Mouse (Mus musculus): ENCODE measurements around the gene Hist1h2bg.
A peak's percentile ranks its signal among the peaks of the same experiment; 100 is the strongest.
"Not testable (repeated sequence)": the region's sequence is repeated elsewhere in the genome, so short reads cannot be mapped to it uniquely, and the experiment has no call there.

Gene Hist1h2bg

GRCm38 (mm10) chr13:23584331-23584730 lies 13.1 kb downstream of the Hist1h2bg start:
- DNase-seq (ENCODE audit: low read depth) = peak; percentile 36

- peak; percentile 87 for DNase-seq (ENCODE audit: low read depth)
Measured at GRCm38 (mm10) chr13:23585029-23585441, 13.8 kb downstream of the Hist1h2bg start.

GRCm38 (mm10) chr13:23585442-23586098 lies 14.4 kb downstream of the Hist1h2bg start:
- DNase-seq (ENCODE audit: low read depth) = peak; percentile 92

- DNase-seq (ENCODE audit: low read depth) = peak; percentile 64
Measured at GRCm38 (mm10) chr13:23586099-23586939, 15.1 kb downstream of the Hist1h2bg start.

GRCm38 (mm10) chr13:23586940-23587225 lies 15.7 kb downstream of the Hist1h2bg start:
- peak; percentile 30 for DNase-seq (ENCODE audit: low read depth)

- no peak for DNase-seq (ENCODE audit: low read depth)
Measured at GRCm38 (mm10) chr13:23591206-23591605, 20.0 kb downstream of the Hist1h2bg start.

GRCm38 (mm10) chr13:23591886-23592285 lies 20.7 kb downstream of the Hist1h2bg start:
- DNase-seq (ENCODE audit: low read depth) = not testable (repeated sequence)

DNA sequence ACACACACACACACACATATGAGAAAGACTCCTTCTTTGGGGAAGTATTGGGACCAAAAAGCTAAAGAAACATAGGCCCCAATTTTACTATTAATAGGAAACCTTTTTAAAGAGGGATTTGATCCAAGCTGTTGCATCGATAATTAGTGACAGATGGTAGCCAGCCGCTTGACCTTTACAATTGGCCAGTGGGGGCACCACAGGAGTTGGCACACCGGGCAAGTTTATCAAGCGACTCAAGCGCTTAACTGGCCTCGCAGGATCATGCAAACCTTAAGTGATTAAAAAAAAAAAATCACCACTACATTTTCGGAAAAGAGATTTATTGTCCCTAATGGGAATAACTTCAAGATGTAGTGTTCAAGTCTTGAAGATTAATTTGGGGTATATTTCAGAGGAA lies 21.4 kb downstream of the Hist1h2bg start:
- no peak for DNase-seq (ENCODE audit: low read depth)

- DNase-seq (ENCODE audit: low read depth) = peak; percentile 32
Measured at GRCm38 (mm10) chr13:23593051-23593770, 22.0 kb downstream of the Hist1h2bg start.

- no peak for DNase-seq (ENCODE audit: low read depth)
Measured at GRCm38 (mm10) chr13:23595185-23595584, 24.0 kb downstream of the Hist1h2bg start.

GRCm38 (mm10) chr13:23595622-23596372 lies 24.6 kb downstream of the Hist1h2bg start:
- DNase-seq (ENCODE audit: low read depth) = no peak

DNA sequence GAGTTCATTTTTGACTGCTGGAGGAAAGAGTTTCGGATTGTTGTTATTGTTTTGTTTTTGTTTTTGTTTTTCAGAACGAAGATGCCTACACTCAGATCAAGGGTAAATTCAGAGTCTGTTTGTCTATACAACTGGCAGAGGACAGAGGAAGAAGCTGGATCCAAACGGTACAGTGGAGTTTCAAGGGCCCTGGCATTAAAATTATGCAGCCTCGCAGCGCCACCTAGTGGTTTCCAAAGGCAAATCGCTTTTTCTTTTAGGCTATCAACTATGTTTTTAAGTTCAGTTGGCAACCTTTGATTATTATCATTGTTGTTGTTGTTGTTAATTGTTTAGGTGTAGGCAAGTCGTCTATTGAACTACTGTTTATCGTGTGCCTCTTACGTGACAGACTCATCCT lies 26.8 kb downstream of the Hist1h2bg start:
- peak; percentile 91 for DNase-seq (ENCODE audit: low read depth)

DNA sequence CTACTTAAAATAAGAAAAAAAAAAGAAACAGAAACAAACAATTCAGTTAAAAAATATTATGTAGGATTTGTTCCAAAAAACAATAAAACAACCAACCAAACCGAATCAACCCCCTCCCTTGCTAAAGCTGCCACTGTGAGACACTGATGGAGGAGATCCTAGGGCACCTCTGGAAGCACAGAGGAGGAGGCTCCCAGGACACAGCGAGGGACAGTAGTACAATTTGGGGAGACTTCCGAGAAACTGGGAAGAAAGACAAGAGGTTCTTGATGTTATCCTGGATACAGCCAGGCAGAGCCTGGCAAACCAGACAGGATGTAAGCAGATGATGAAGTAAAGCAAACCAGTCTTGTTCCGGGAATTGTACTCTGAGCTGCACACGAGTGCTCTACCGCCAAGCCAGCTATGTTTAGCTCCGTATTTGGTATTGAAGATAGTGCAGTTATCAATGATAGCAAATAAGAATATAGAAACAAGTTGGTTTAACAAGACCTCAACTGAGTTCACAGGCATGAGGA lies 32.0 kb downstream of the Hist1h2bg start:
- DNase-seq (ENCODE audit: low read depth) = no peak

DNA sequence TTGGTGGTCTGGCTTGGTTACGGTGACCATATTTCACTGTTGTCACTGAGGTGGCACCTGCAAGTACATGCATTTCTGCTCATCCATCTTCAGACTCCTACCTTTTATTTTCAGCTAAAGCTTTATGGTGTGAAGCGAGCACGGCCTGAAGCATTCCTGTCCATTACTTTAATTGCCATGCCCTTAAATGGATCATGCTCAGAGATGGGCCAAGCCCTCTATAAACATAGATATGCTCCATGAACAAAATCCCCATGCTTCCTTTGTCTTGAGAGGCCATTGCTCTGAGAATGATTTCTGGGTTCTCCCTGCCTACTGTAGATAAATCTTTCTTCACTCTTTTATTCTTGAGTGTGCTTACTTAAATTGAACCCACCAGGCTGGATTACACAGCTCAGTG lies 33.3 kb downstream of the Hist1h2bg start:
- DNase-seq (ENCODE audit: low read depth) = no peak

DNA sequence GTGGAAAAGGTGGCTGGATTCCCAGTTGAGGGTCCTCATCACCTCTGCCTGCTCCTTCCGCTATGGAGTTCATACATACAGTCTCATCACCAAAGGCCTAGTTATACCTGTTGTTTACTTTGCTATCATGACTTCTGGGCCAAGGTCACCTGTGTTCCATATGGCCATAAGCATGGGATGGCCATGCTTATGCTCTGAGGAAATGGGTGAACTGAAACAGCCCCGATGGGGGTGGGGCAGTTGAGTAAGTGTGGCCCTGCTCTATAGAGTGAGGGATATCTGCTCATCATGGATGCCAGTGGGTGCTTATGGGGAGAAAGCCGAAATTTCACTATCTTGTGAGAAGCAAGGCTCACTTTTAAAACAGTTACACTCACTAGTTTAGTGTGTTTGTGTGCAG lies 33.9 kb downstream of the Hist1h2bg start:
- no peak for DNase-seq (ENCODE audit: low read depth)

- DNase-seq (ENCODE audit: low read depth) = no peak
Measured at GRCm38 (mm10) chr13:23609209-23609608, 38.0 kb downstream of the Hist1h2bg start.

- DNase-seq (ENCODE audit: low read depth) = no peak
Measured at GRCm38 (mm10) chr13:23609844-23610243, 38.6 kb downstream of the Hist1h2bg start.

- DNase-seq (ENCODE audit: low read depth) = no peak
Measured at GRCm38 (mm10) chr13:23610393-23610792, 39.2 kb downstream of the Hist1h2bg start.

DNA sequence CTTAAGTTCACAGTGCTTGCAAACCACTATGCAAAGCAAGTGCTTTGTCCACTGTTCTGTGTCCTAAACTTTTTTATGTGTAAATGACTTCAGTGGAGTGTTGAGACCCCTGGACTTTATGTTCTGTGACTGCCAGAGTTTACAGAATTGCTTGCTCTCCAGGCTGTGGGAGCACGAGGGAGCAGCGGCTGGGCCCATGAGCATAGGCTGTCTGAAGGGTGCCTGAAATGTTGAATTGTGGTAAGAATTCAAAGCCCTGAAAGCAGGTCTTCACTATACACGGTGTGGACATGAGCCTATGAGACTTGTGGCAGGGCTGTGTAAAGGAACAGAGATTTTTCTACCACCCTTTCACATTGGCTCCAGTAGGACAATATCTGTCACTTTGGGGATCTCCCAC lies 40.4 kb downstream of the Hist1h2bg start:
- DNase-seq (ENCODE audit: low read depth) = no peak

DNA sequence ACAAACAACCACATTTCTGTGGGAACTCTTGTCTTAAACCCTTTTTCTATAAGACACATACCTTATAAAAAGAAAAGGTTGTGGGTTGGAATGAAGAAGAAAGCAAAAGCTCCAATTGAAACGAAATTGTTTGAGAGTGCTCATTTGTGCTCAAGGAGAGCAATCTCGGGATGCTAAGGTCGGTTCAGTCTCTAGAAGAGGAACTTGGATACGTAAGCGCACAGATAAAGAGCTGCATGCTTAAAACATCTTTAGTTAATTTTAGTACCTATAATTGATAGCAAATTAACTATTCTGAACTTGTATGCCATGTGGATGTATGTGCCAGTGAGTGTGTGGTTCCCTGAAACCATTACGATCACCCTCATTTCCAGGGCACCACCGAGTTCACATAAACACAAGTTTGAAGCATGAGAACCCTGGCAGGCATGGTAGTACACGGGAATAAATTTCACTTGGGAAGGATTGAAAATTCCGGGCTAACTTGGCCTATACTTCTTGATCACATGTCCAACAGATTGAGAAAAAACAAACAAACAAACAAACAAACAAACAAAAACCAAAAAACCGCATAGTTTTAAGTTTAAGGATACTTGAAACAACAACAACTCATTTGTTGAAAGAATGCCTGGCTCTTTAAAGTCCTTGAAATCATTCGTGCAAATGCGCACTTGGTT lies 49.0 kb downstream of the Hist1h2bg start:
- no peak for DNase-seq (ENCODE audit: low read depth)

Measured in naive thymus-derived CD4-positive, alpha-beta T cell, adult 2 months (primary cell).